Mouse (Mus musculus) ES-Bruce4 (cell line): Measurements from ENCODE around the gene Glyat. TPM values are rescaled to one million over a fixed set of nuclear protein-coding genes. Genes with fewer than 3 reads are reported as not detected.
"Not testable (repeated sequence)": the region's sequence is repeated elsewhere in the genome, so short reads cannot be mapped to it uniquely, and the experiment has no call there.

ENCODE experiments used
- H3K27ac ChIP-seq: 2 replicates; pipeline ENCODE4 v1.5.1; 2012; ENCODE audit warnings: low read length, inconsistent platforms; ENCODE audit not compliant: insufficient read depth
- H3K27me3 ChIP-seq: 2 replicates; pipeline ENCODE4 v1.6.1; 2012; ENCODE audit warnings: mild to moderate bottlenecking, low read length, inconsistent platforms; ENCODE audit not compliant: control insufficient read depth, poor library complexity, insufficient read depth, severe bottlenecking
- H3K36me3 ChIP-seq: 2 replicates; pipeline ENCODE4 v1.6.1; 2012; ENCODE audit warnings: inconsistent platforms, mild to moderate bottlenecking, low read length, moderate library complexity; ENCODE audit not compliant: control insufficient read depth, poor library complexity, insufficient read depth, severe bottlenecking
- H3K4me1 ChIP-seq: one replicate; pipeline ENCODE4 v1.8.1; 2011; ENCODE audit warnings: low read length; ENCODE audit not compliant: control insufficient read depth, insufficient read depth
- H3K4me3 ChIP-seq: 2 replicates; pipeline ENCODE4 v1.5.1; 2011; ENCODE audit warnings: low read depth, mild to moderate bottlenecking, low read length
- H3K9ac ChIP-seq: 2 replicates; pipeline ENCODE4 v1.6.1; 2012; ENCODE audit warnings: low read depth, mild to moderate bottlenecking, inconsistent platforms; ENCODE audit not compliant: poor library complexity, severe bottlenecking
- H3K9me3 ChIP-seq: replicated peaks from 2 replicates; pipeline ENCODE4 v1.6.1; 2012; ENCODE audit warnings: mild to moderate bottlenecking, low read length, inconsistent platforms; ENCODE audit not compliant: control insufficient read depth, poor library complexity, insufficient read depth, severe bottlenecking
- CTCF ChIP-seq: IDR thresholded peaks from one replicate; pipeline ENCODE4 v1.8.1; 2011; ENCODE audit warnings: low read depth, low read length
- EP300 ChIP-seq: IDR thresholded peaks from 2 replicates; pipeline ENCODE4 v1.6.1; 2011; ENCODE audit warnings: low read depth, low read length; ENCODE audit not compliant: insufficient read depth
- POLR2A ChIP-seq: IDR thresholded peaks from one replicate; pipeline ENCODE4 v1.8.1; 2011; ENCODE audit warnings: low read length; ENCODE audit not compliant: insufficient read depth
- polyA plus RNA-seq: library from polyadenylated mRNA; stranded (reverse); fragments of >200 nt; gene quantifications from 2 replicates; pipeline ENCODE4 v1.2.4, GENCODE M21; 2011; ENCODE audit warnings: low read depth; ENCODE audit not compliant: missing spikeins, insufficient read depth, insufficient read length

Gene Glyat
- polyA plus RNA-seq, 1 experiment = not detected

DNA sequence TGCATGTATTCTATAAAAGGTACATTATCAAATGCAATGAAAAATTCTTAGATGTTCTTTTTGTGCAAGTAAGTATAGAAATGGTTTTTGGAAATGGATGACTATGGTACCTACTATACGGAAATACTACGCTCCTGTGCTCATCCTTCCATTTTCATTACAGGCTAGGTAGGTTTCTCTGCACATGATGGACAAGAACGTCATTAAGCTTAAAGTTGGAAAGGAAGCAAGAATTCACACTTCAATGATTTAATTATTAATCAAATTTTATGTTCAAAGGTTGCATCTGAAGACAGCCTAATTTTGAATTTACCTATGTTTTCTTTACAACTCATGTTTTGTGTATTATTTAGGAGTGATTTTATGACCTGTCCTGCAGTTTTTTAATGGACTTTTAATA lies 1.2 kb downstream of the Glyat start:
- no peak overlapping the region for H3K27ac ChIP-seq
- no peak overlapping the region for H3K9ac ChIP-seq
- no peaks in the 10 kb centered on the region for H3K9me3 ChIP-seq
- H3K4me3 ChIP-seq = no peak overlapping the region
- TF ChIP-seq POLR2A (no peak), CTCF (no peak), EP300 (no peak)
- no peaks in the 10 kb centered on the region for H3K27me3 ChIP-seq
- H3K4me1 ChIP-seq = no peaks in the 10 kb centered on the region
- no peaks in the 10 kb centered on the region for H3K36me3 ChIP-seq

DNA sequence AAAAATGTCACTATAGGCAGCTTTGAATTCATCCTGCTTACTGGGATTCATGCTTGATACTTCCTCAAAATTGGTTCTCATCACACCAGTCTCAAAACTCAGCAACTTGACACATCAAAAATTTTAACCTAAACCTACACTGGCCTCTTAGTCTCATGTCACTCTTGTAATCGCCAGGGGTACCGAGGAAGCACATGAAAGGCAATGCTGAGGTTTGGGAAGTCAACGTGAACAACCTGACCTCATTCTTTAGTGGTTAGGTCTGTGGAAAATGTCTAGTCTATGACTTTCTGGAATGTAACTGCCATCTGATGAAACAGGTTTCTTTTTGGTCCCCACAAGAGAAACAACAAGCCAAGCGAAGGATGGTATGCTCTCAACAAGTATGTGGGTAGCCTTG lies 1.9 kb downstream of the Glyat start:
- Histone ChIP-seq H3K27ac (no peak overlapping the region), H3K4me3 (no peak overlapping the region), H3K27me3 (no peaks in the 10 kb centered on the region), H3K36me3 (no peaks in the 10 kb centered on the region), H3K9ac (no peak overlapping the region), H3K4me1 (no peaks in the 10 kb centered on the region), H3K9me3 (no peaks in the 10 kb centered on the region)
- no peak for TF ChIP-seq CTCF
- no peak for TF ChIP-seq EP300
- no peak for TF ChIP-seq POLR2A

DNA sequence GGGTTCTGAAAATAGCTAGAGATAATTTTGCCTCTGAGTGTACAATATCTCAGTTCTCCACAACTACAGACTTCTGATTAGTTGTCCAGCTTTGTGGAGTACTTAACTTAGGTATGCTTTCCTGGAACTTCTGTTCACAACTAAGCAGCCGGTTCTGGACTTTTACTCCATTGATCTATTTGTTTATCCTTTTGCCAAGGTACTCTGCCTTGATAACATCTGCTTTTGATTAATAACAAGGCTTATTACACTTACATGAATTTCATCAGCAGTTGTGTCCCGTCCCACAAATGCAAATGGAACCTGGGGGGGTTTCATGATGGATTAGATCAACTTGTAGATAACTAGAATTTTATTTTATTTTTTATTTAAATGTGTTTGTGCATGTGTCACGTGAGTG lies 3.8 kb downstream of the Glyat start:
- Histone ChIP-seq H3K36me3 (no peaks in the 10 kb centered on the region), H3K9ac (no peak overlapping the region)
- TF ChIP-seq POLR2A = no peak
- TF ChIP-seq CTCF = no peak
- TF ChIP-seq EP300 = no peak

DNA sequence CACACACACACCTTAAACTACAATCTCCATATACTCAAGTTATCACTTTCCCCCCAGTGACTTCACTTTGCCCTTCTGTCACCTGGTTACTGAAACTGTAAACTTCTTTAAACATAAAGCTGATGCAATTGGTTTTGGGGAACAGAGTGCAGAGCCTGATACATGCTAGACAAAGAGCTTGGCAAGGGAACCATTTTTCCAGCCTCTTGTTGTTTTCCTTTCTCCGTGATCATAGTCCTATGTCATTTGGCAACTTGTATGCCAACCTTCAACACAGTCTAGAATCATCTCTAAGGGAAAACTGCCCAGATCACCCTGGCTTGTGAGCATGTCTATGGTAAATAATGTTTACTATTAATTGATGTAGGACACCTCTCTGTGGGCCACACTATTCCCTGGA lies 4.9 kb downstream of the Glyat start:
- no peaks in the 10 kb centered on the region; the same call in 1 of the 2 replicates for H3K27me3 ChIP-seq
- H3K27ac ChIP-seq = no peak overlapping the region
- no peaks in the 10 kb centered on the region for H3K36me3 ChIP-seq
- TF ChIP-seq EP300 (no peak), POLR2A (no peak), CTCF (no peak)
- H3K9me3 ChIP-seq = no peaks in the 10 kb centered on the region
- H3K4me3 ChIP-seq = no peak overlapping the region
- no peaks in the 10 kb centered on the region for H3K4me1 ChIP-seq
- no peak overlapping the region for H3K9ac ChIP-seq

More for the DNA sequence above, 3.8 kb downstream of the Glyat start:
- Histone ChIP-seq H3K4me1 (no peaks in the 10 kb centered on the region), H3K4me3 (no peak overlapping the region), H3K9me3 (no peaks in the 10 kb centered on the region), H3K27me3 (no peaks in the 10 kb centered on the region; the same call in 1 of the 2 replicates), H3K27ac (no peak overlapping the region)

DNA sequence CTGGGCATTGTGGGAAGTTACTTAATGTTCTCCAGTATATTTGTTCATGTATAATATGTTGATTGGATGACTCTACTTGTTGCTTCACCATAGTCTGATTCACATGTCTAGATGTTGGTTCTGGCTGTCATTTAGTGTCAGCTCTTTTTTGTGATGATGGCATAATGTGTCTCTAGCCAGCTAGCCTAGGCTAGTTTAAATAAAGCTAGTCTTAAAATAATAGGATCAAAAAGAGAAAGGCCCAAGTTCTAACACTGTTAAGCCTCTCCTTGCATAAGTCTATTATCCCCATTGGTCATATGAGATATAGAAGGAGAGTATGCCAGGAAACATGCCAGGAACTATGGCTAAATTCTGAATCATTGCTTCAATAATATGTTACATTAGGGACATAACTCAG lies 16.4 kb downstream of the Glyat start:
- TF ChIP-seq POLR2A (no peak), EP300 (no peak), CTCF (no peak)
- no peak overlapping the region for H3K9ac ChIP-seq
- no peaks in the 10 kb centered on the region for H3K36me3 ChIP-seq

DNA sequence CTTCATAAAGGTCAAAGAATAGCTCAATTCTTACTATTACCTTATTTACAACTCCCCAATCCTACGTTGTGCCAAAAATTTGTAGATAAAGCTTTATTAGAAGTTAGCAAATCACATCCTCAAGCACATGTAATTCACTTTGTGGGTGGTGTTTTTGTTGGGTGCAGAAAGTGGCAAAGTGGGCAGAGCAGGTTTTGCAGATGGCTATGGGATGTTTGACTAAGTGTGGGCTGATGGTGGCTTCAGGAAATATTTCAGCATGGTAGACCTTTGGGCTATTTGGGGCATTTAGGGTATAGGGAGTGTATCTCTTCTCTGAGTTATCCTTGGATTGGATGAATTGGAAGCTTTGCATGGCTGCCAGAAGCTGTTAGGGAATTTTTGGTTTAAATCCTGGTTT lies 33.0 kb downstream of the Glyat start:
- Histone ChIP-seq H3K9me3 (0 out of 2 replicates have a peak, but pooled peaks cover 2% of the 10 kb centered on the region), H3K4me1 (peaks cover 4% of the 10 kb centered on the region), H3K27me3 (no peaks in the 10 kb centered on the region), H3K4me3 (no peak overlapping the region), H3K9ac (no peak overlapping the region), H3K36me3 (no peaks in the 10 kb centered on the region), H3K27ac (no peak overlapping the region)
- no peak for TF ChIP-seq CTCF
- TF ChIP-seq POLR2A = no peak
- no peak for TF ChIP-seq EP300

More for the DNA sequence above, 16.4 kb downstream of the Glyat start:
- Histone ChIP-seq H3K4me3 (no peak overlapping the region), H3K4me1 (no peaks in the 10 kb centered on the region), H3K27me3 (no peaks in the 10 kb centered on the region), H3K9me3 (no peaks in the 10 kb centered on the region), H3K27ac (no peak overlapping the region)

DNA sequence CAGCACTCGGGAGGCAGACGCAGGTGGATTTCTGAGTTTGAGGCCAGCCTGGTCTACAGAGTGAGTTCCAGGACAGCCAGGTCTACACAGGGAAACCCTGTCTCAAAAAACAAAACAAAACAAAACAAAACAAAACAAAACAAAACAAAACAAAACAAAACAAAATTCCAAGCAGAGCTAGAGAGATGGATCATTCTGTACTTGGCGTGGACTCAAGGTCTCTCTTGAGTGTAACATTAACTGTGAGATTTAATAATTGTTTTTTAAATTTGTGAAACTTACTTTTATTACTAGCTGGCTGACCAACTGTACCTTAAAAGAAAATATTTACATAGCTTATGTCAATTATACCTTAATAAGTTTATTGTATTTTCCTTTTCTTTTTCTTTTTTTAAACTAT lies 35.5 kb downstream of the Glyat start:
- not testable (repeated sequence) for H3K4me3 ChIP-seq, H3K27me3 ChIP-seq, H3K36me3 ChIP-seq, H3K9ac ChIP-seq, H3K4me1 ChIP-seq, H3K27ac ChIP-seq, H3K9me3 ChIP-seq
